Mouse (Mus musculus): Measurements from ENCODE around the gene Asphd2.

DNA sequence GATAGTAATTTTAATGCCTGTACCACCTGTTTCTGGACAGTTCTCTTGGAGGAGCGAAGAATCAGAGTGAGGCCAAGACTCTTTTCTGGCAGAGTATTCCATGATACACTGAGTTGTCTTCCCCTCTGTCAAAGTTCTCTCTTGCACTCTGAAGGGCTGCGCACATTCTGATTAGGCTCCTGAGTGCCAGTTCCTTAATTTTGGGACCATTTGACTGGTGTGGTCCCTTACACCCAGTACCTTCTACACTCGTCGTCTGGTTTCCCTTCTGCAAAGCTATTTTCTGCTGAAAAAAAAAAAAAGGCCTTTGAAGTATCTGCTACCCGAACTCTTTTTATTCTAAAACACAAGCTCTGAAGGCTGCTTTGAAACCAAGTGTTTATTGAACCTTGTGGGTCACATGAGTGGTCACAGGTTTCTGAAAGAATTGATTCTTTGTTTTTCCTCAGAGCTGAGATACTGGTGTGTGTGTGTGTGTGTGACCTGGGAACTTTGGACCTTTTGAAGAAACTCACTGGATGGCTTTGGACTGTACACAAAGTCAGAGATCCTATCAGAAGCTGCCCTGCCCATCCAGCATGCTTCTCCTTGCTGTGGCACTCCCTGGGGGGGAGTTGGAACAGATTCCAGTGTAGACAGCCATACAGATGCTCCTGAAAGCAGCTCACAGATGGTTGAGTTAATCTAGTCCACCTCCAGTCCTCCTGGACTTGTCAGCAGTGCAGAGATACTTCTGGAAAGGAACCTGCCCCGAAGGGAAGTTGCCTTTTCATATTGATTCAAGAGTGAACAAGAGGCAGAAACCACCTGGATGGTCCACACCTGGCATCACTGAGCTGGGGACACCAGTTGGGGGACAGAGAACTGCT, 50.3 kb downstream of the Asphd2 start:
- TF ChIP-seq CTCF (IDR thresholded peaks at IDR 0.05; ENCODE audit: low read depth, low read length) (no peak), POLR2A (IDR thresholded peaks at IDR 0.05; ENCODE audit: extremely low read depth, insufficient read depth, low read length) (no peak)
